Mouse (Mus musculus) heart, adult 2 months (tissue): ENCODE results near the gene Tmem11.

Experiments
- CTCF ChIP-seq: fragments of 200-600 bp; IDR thresholded peaks from 2 replicates; pipeline ENCODE4 v1.8.1; 2022; ENCODE audit warnings: antibody characterized with exemption, mild to moderate bottlenecking, moderate library complexity
- EP300 ChIP-seq: fragments of 200-500 bp; IDR thresholded peaks from 2 replicates; pipeline ENCODE4 v1.6.1; 2011; ENCODE audit warnings: low read depth, low read length, control low read depth; ENCODE audit not compliant: insufficient read depth
- POLR2A ChIP-seq: fragments of 200-500 bp; IDR thresholded peaks from 2 replicates; pipeline ENCODE4 v1.6.1; 2011; ENCODE audit warnings: mild to moderate bottlenecking, low read depth, low read length, control low read depth; ENCODE audit not compliant: insufficient read depth

DNA sequence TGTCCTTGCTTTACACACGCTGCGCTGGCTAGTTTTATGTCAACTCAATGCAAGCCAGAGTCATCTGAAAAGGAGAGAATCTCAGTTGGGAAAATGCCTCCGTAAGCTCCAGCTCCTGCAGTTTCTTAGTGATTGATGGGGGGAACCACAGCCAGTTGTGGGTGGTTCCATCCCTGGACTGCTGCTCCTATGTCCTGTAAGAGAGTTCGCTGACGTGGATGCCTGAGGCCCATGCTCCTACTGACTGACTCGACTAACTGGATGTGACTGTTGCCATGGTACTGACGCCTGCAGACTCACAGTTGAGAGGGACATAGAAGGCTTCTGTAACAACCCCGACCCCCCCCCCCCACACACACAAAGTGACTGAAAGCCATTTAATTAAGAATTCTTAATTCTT is 11.2 kb downstream of the Tmem11 start:
- TF ChIP-seq CTCF, result no peak
- TF ChIP-seq POLR2A, result no peak
- no peak for TF ChIP-seq EP300
